Mouse (Mus musculus): ENCODE results near the gene Ubxn11. TPM values are rescaled to one million over a fixed set of nuclear protein-coding genes. Genes with fewer than 3 reads are reported as not detected.

Ubxn11 gene
- total RNA-seq, 2 experiments from 2014 or later: 24.0 to 32.1 TPM

GRCm38 (mm10) chr4:134116501-134116900, 14.1 kb downstream of the Ubxn11 start:
- DNase-seq (ENCODE audit: extremely low spot score in 1 of 2, low spot score in 1 of 2): no peak

GRCm38 (mm10) chr4:134117012-134117411, 14.6 kb downstream of the Ubxn11 start:
- no peak for DNase-seq (ENCODE audit: extremely low spot score in 1 of 2, low spot score in 1 of 2)

GRCm38 (mm10) chr4:134118126-134118800, 15.9 kb downstream of the Ubxn11 start:
- no peak for DNase-seq (ENCODE audit: extremely low spot score in 1 of 2, low spot score in 1 of 2)

- DNase-seq (ENCODE audit: extremely low spot score in 1 of 2, low spot score in 1 of 2): no peak
These were observed 16.7 kb downstream of the Ubxn11 start for GRCm38 (mm10) chr4:134119042-134119441.

GRCm38 (mm10) chr4:134119644-134120043, 17.3 kb downstream of the Ubxn11 start:
- DNase-seq (ENCODE audit: extremely low spot score in 1 of 2, low spot score in 1 of 2): peak in 1 of 2 experiments; percentile 34

GRCm38 (mm10) chr4:134120192-134120805, 17.9 kb downstream of the Ubxn11 start:
- DNase-seq (ENCODE audit: extremely low spot score in 1 of 2, low spot score in 1 of 2): no peak

GRCm38 (mm10) chr4:134120916-134121315, 18.5 kb downstream of the Ubxn11 start:
- DNase-seq (ENCODE audit: extremely low spot score in 1 of 2, low spot score in 1 of 2): no peak

GRCm38 (mm10) chr4:134121571-134121970, 19.2 kb downstream of the Ubxn11 start:
- no peak for DNase-seq (ENCODE audit: extremely low spot score in 1 of 2, low spot score in 1 of 2)

- no peak for DNase-seq (ENCODE audit: extremely low spot score in 1 of 2, low spot score in 1 of 2)
These were observed 19.9 kb downstream of the Ubxn11 start for GRCm38 (mm10) chr4:134122281-134122680.

- no peak for DNase-seq (ENCODE audit: extremely low spot score in 1 of 2, low spot score in 1 of 2)
These were observed 20.8 kb downstream of the Ubxn11 start for GRCm38 (mm10) chr4:134123147-134123546.

- DNase-seq (ENCODE audit: extremely low spot score in 1 of 2, low spot score in 1 of 2): peak; percentile 51 to 60
These were observed 21.5 kb downstream of the Ubxn11 start for GRCm38 (mm10) chr4:134123680-134124551.

GRCm38 (mm10) chr4:134125383-134126060, 23.2 kb downstream of the Ubxn11 start:
- DNase-seq (ENCODE audit: extremely low spot score in 1 of 2, low spot score in 1 of 2): no peak

- no peak for DNase-seq (ENCODE audit: extremely low spot score in 1 of 2, low spot score in 1 of 2)
These were observed 24.1 kb downstream of the Ubxn11 start for GRCm38 (mm10) chr4:134126300-134127120.

GRCm38 (mm10) chr4:134127121-134127455, 24.7 kb downstream of the Ubxn11 start:
- peak in 1 of 2 experiments; percentile 35 for DNase-seq (ENCODE audit: extremely low spot score in 1 of 2, low spot score in 1 of 2)

GRCm38 (mm10) chr4:134127793-134128192, 25.4 kb downstream of the Ubxn11 start:
- DNase-seq (ENCODE audit: extremely low spot score in 1 of 2, low spot score in 1 of 2): no peak

- peak; percentile 79 to 86 for DNase-seq (ENCODE audit: extremely low spot score in 1 of 2, low spot score in 1 of 2)
These were observed 26.0 kb downstream of the Ubxn11 start, which contains the start of gene Sh3bgrl3 for GRCm38 (mm10) chr4:134128221-134128982. Gene Sh3bgrl3 (minus strand): TSS chr4:134128789.

GRCm38 (mm10) chr4:134128983-134129362, 26.6 kb downstream of the Ubxn11 start:
- DNase-seq (ENCODE audit: extremely low spot score in 1 of 2, low spot score in 1 of 2): no peak

GRCm38 (mm10) chr4:134129482-134129881, 27.1 kb downstream of the Ubxn11 start:
- DNase-seq (ENCODE audit: extremely low spot score in 1 of 2, low spot score in 1 of 2): no peak

- DNase-seq (ENCODE audit: extremely low spot score in 1 of 2, low spot score in 1 of 2): no peak
These were observed 29.7 kb downstream of the Ubxn11 start for GRCm38 (mm10) chr4:134132117-134132516.
